Comparison of ENCODE assay signal across 8 mouse cellular contexts in genomic region chr6:5633036-5633708, GRCm38 (mm10).
DNase-seq lines count a peak whose midpoint lies in the region; ATAC-seq lines count a peak whose summit lies in the region.
"Had no signal": no experiment of that assay in that cellular context is flagged by ENCODE, and none has a peak within 500 bp of the region (broad histone marks: within the 10 kb centered on the region; RNA-seq: fewer than 3 reads in every experiment).

No protein-coding gene starts in this region.

- DNase-seq in adipocyte (ENCODE audit: low spot score): peak; percentile 83
- DNase-seq in cerebellum, adult 11 months: peak; percentile 36
- DNase-seq in layer of hippocampus, postnatal 14 days (ENCODE audit: low spot score in 2 of 2): peak; percentile 40 to 60
- DNase-seq in right cerebral cortex, postnatal 4 days: peak; percentile 53

- no peak overlapping the region for H3K4me2 ChIP-seq in forebrain, embryonic 15.5 days (replicated peaks)
- peak overlapping the region; percentile 28; the same call in 1 of the 2 replicates for H3K4me2 ChIP-seq in hindbrain, embryonic 16.5 days (ENCODE audit: low read length)
- H3K4me2 ChIP-seq: limb, embryonic 15.5 days had no signal

- peak; percentile 64 for ATAC-seq in forebrain, embryonic 15.5 days (replicated peaks)
- peak; percentile 69 for ATAC-seq in hindbrain, embryonic 16.5 days
- ATAC-seq in megakaryocyte-erythroid progenitor cell, adult 5-6 weeks (replicated peaks; ENCODE audit: low FRiP score, low TSS enrichment, poor library complexity, severe bottlenecking): peak; percentile 50

- no peaks in the 10 kb centered on the region for H3K4me1 ChIP-seq in forebrain, embryonic 15.5 days
- no peaks in the 10 kb centered on the region for H3K4me1 ChIP-seq in hindbrain, embryonic 16.5 days (ENCODE audit: control insufficient read depth, insufficient read depth, low read depth, low read length)
- H3K4me1 ChIP-seq: limb, embryonic 15.5 days had no signal

- H3K9ac ChIP-seq in forebrain, embryonic 15.5 days (replicated peaks): no peak overlapping the region
- H3K9ac ChIP-seq in hindbrain, embryonic 16.5 days (ENCODE audit: low read depth, low read length): no peak overlapping the region
- H3K9ac ChIP-seq: limb, embryonic 15.5 days had no signal

- no peaks in the 10 kb centered on the region for H3K36me3 ChIP-seq in forebrain, embryonic 15.5 days
- H3K36me3 ChIP-seq in hindbrain, embryonic 16.5 days (ENCODE audit: control insufficient read depth, insufficient read depth, low read length): no peaks in the 10 kb centered on the region
- H3K36me3 ChIP-seq: limb, embryonic 15.5 days had no signal

- H3K4me3 ChIP-seq in forebrain, embryonic 15.5 days: no peak overlapping the region
- no peak overlapping the region for H3K4me3 ChIP-seq in hindbrain, embryonic 16.5 days (ENCODE audit: low read length)
- H3K4me3 ChIP-seq: limb, embryonic 15.5 days had no signal

- WGBS in forebrain, embryonic 15.5 days: 22% methylated on average over 10 of the region's 10 CpGs
- 24% methylated on average over 10 of the region's 10 CpGs for WGBS in hindbrain, embryonic 16.5 days

- no peaks in the 10 kb centered on the region for H3K27me3 ChIP-seq in forebrain, embryonic 15.5 days
- H3K27me3 ChIP-seq in hindbrain, embryonic 16.5 days (replicated peaks; ENCODE audit: control insufficient read depth, insufficient read depth, low read length): no peaks in the 10 kb centered on the region
- H3K27me3 ChIP-seq: limb, embryonic 15.5 days had no signal

- no peak overlapping the region for H3K27ac ChIP-seq in forebrain, embryonic 15.5 days (replicated peaks)
- H3K27ac ChIP-seq in hindbrain, embryonic 16.5 days (ENCODE audit: low read depth, low read length): no peak overlapping the region
- H3K27ac ChIP-seq: limb, embryonic 15.5 days had no signal

- no peaks in the 10 kb centered on the region for H3K9me3 ChIP-seq in forebrain, embryonic 15.5 days
- H3K9me3 ChIP-seq in hindbrain, embryonic 16.5 days (ENCODE audit: control insufficient read depth, low read length): no peaks in the 10 kb centered on the region
- H3K9me3 ChIP-seq: limb, embryonic 15.5 days had no signal
